Mouse (Mus musculus) cerebellum, adult 2 months (tissue): ENCODE data around the gene Hsf5. TPM values are rescaled to one million over a fixed set of nuclear protein-coding genes. Genes with fewer than 3 reads are reported as not detected.

Experiments used
- DNase-seq, 2 experiments: peaks; one replicate each; pipeline ENCODE4 v3.0.0; 2021
- H3K27ac ChIP-seq: fragments of 200-500 bp; 2 replicates; pipeline ENCODE4 v1.5.1; 2012; ENCODE audit warnings: low read length, control low read depth, inconsistent platforms; ENCODE audit not compliant: insufficient read depth
- H3K27me3 ChIP-seq: fragments of 200-500 bp; 2 replicates; pipeline ENCODE4 v1.6.1; 2012; ENCODE audit warnings: inconsistent platforms, mild to moderate bottlenecking, low read length, moderate library complexity; ENCODE audit not compliant: control insufficient read depth, insufficient read depth
- H3K4me1 ChIP-seq: fragments of 200-500 bp; 2 replicates; pipeline ENCODE4 v1.6.1; 2011; ENCODE audit warnings: low read length; ENCODE audit not compliant: control insufficient read depth, insufficient read depth
- H3K4me3 ChIP-seq: fragments of 200-500 bp; replicated peaks from 2 replicates; pipeline ENCODE3; 2011; ENCODE audit warnings: mild to moderate bottlenecking, low read depth, low read length, control low read depth; ENCODE audit not compliant: insufficient read depth
- CTCF ChIP-seq: fragments of 200-500 bp; IDR thresholded peaks from 2 replicates; pipeline ENCODE4 v1.5.1; 2011; ENCODE audit warnings: low read depth, mild to moderate bottlenecking, control low read depth, low read length, moderate library complexity, borderline replicate concordance; ENCODE audit not compliant: insufficient read depth
- POLR2A ChIP-seq: fragments of 200-500 bp; IDR thresholded peaks from 2 replicates; pipeline ENCODE4 v1.6.1; 2011; ENCODE audit warnings: low read length, control low read depth, borderline replicate concordance; ENCODE audit not compliant: insufficient read depth
- WGBS: fragments of 180-500 bp; shearing (Covaris S2); methylation state at CpG from one replicate; pipeline ENCODE4 v1.1.7; 2018; 5-methylcytosine and 5-hydroxymethylcytosine counted together
- polyA plus RNA-seq: library from polyadenylated mRNA; depleted of rRNA; stranded (reverse); fragments of >200 nt; gene quantifications from 2 replicates; pipeline ENCODE4 v1.2.3, GENCODE M21; 2012

The Hsf5 gene
- polyA plus RNA-seq, 1 experiment: 0.43 TPM

GRCm38 (mm10) chr11:87602234-87602633 lies 14.7 kb upstream of the Hsf5 start:
- DNase-seq: no peak
- no peak for TF ChIP-seq POLR2A
- TF ChIP-seq CTCF: no peak
- Histone ChIP-seq H3K27ac (no peak overlapping the region), H3K27me3 (no peaks in the 10 kb centered on the region), H3K4me1 (peaks cover 13% of the 10 kb centered on the region), H3K4me3 (no peak overlapping the region)
- 71% methylated on average over 9 of the region's 9 CpGs for whole genome bisulfite sequencing

- no peak overlapping the region for H3K4me3 ChIP-seq
- H3K27ac ChIP-seq: no peak overlapping the region
- no peak for DNase-seq
- H3K27me3 ChIP-seq: no peaks in the 10 kb centered on the region
- TF ChIP-seq CTCF: no peak
- no peak for TF ChIP-seq POLR2A
- peaks cover 10% of the 10 kb centered on the region for H3K4me1 ChIP-seq
- WGBS: 83% methylated on average over 2 of the region's 2 CpGs
These were observed 13.4 kb upstream of the Hsf5 start for GRCm38 (mm10) chr11:87603571-87603970.

DNA sequence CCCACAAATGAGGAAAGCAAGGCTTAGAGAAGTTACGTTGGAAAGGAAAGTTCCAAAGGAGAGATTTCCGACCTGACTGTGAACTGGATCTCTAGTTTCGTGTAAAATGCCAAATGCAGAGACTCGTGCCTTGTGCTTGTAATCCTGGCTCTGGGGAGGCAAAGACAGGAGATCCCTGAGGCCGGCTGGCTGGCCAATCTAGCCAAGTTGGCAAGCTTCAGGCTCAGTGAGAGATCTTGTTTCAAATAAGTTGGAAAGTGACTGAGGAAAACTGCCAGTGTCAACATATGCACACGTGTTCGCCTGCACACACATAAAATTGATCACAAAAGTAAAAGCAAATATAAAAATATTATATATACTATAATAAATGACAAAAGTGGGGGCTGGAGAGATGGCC lies 7.7 kb upstream of the Hsf5 start:
- 13% methylated on average over 7 of the region's 7 CpGs for WGBS
- no peak overlapping the region for H3K4me3 ChIP-seq

GRCm38 (mm10) chr11:87611547-87611946 lies 5.4 kb upstream of the Hsf5 start:
- TF ChIP-seq CTCF: no peak
- no peak for TF ChIP-seq POLR2A
- no peaks in the 10 kb centered on the region for H3K27me3 ChIP-seq
- no peak overlapping the region for H3K4me3 ChIP-seq
- peaks cover 28% of the 10 kb centered on the region for H3K4me1 ChIP-seq
- H3K27ac ChIP-seq: no peak overlapping the region
- 12% methylated on average over 9 of the region's 9 CpGs for WGBS
- DNase-seq: no peak

More for the DNA sequence above, 7.7 kb upstream of the Hsf5 start:
- H3K4me1 ChIP-seq: peaks cover 26% of the 10 kb centered on the region
- no peak overlapping the region for H3K27ac ChIP-seq
- H3K27me3 ChIP-seq: no peaks in the 10 kb centered on the region
- no peak for TF ChIP-seq POLR2A
- TF ChIP-seq CTCF: no peak
- peak in 1 of 2 experiments; percentile 64 for DNase-seq

DNA sequence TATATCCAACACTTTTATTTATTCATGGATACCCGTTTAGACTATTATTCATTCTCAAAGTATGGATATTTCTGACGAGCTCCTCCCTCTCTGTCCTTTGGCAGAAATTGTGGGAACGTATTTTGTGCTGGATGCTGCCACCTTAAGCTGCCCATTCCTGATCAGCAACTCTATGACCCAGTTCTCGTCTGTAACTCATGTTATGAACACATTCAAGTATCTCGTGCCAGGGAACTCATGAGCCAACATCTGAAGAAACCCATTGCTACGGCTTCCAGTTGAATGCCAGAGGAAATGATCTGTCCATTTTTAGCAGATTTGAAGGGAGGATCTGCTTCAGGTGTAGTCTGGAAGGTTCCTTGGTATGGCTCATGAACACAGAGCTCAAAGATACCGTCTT lies 3.0 kb upstream of the Hsf5 start:
- Histone ChIP-seq H3K27me3 (no peaks in the 10 kb centered on the region), H3K27ac (no peak overlapping the region), H3K4me3 (no peak overlapping the region), H3K4me1 (peaks cover 25% of the 10 kb centered on the region)
- no peak for TF ChIP-seq POLR2A
- TF ChIP-seq CTCF: no peak
- 34% methylated on average over 7 of the region's 7 CpGs for WGBS
- no peak for DNase-seq

- no peak for TF ChIP-seq CTCF
- no peak for TF ChIP-seq POLR2A
- WGBS: 84% methylated on average over 5 of the region's 5 CpGs
- peaks cover 24% of the 10 kb centered on the region for H3K4me1 ChIP-seq
- H3K27ac ChIP-seq: no peak overlapping the region
- no peak for DNase-seq
- no peaks in the 10 kb centered on the region for H3K27me3 ChIP-seq
- H3K4me3 ChIP-seq: no peak overlapping the region
These were observed 1.4 kb upstream of the Hsf5 start for GRCm38 (mm10) chr11:87615551-87615950.

GRCm38 (mm10) chr11:87615952-87616351 lies 1.0 kb upstream of the Hsf5 start:
- peaks cover 24% of the 10 kb centered on the region for H3K4me1 ChIP-seq
- WGBS: 91% methylated on average over 2 of the region's 2 CpGs
- no peaks in the 10 kb centered on the region for H3K27me3 ChIP-seq
- H3K27ac ChIP-seq: no peak overlapping the region
- no peak for DNase-seq
- TF ChIP-seq CTCF: no peak
- no peak for TF ChIP-seq POLR2A
- H3K4me3 ChIP-seq: no peak overlapping the region

GRCm38 (mm10) chr11:87617606-87618005 lies 642 bp downstream of the Hsf5 start:
- H3K27ac ChIP-seq: no peak overlapping the region
- TF ChIP-seq POLR2A (no peak), CTCF (no peak)
- peaks cover 13% of the 10 kb centered on the region; the same call in 1 of the 2 replicates for H3K4me1 ChIP-seq
- 95% methylated on average over 32 of the region's 32 CpGs for WGBS
- H3K4me3 ChIP-seq: no peak overlapping the region
- no peaks in the 10 kb centered on the region for H3K27me3 ChIP-seq
- DNase-seq: no peak

- 88% methylated on average over 4 of the region's 4 CpGs for WGBS
- DNase-seq: no peak
- Histone ChIP-seq H3K4me3 (no peak overlapping the region), H3K4me1 (no peaks in the 10 kb centered on the region; the same call in 1 of the 2 replicates), H3K27ac (no peak overlapping the region), H3K27me3 (no peaks in the 10 kb centered on the region)
- TF ChIP-seq CTCF: no peak
These were observed 6.2 kb downstream of the Hsf5 start for GRCm38 (mm10) chr11:87623160-87623559.
